Mouse (Mus musculus) inflammation-experienced regulatory T-cells, adult 16 weeks (primary cell): ENCODE results near the gene Intu. TPM values are rescaled to one million over a fixed set of nuclear protein-coding genes. Genes with fewer than 3 reads are reported as not detected.

Source experiments
- polyA plus RNA-seq: library from polyadenylated mRNA; unstranded; fragments of 100-300 nt; shearing (Covaris generic); gene quantifications from one replicate; pipeline ENCODE4 v1.2.1, GENCODE M21; 2017

The Intu gene
- 0.82 TPM for polyA plus RNA-seq

GRCm38 (mm10) chr3:40531286-40532141 lies at the start of gene Intu:
Gene Intu, plus strand, starts transcription at chr3:40531286.

GRCm38 (mm10) chr3:40708655-40709054 lies 177.6 kb downstream of the Intu start, which contains the start of gene Slc25a31:
Gene Slc25a31, plus strand, starts transcription at chr3:40708855.

GRCm38 (mm10) chr3:40744024-40744835 lies 213.1 kb downstream of the Intu start, which contains the start of gene Hspa4l:
Gene Hspa4l, plus strand, starts transcription at chr3:40744495.

Other genes with a start within 250 kb of the Intu start
- not detected for gene Slc25a31, start 177.6 kb downstream of the Intu start, polyA plus RNA-seq
- gene Hspa4l, start 213.2 kb downstream of the Intu start, polyA plus RNA-seq, result 33.7 TPM